Mouse (Mus musculus) MEL (cell line): Measurements from ENCODE around the gene Mpeg1. TPM values are rescaled to one million over a fixed set of nuclear protein-coding genes. Genes with fewer than 3 reads are reported as not detected.

Source experiments
- DNase-seq: peaks from one replicate; pipeline ENCODE4 v3.0.0; 2011; ENCODE audit warnings: low read depth, low spot score
- H3K27ac ChIP-seq: 2 replicates; pipeline ENCODE4 v1.5.1; 2012; ENCODE audit warnings: low read depth, mild to moderate bottlenecking, control low read depth, low read length, moderate library complexity; ENCODE audit not compliant: control insufficient read depth
- H3K27me3 ChIP-seq, 2 experiments: fragments of 150-350 bp in 1 of 2; sonication (generic) in 1 of 2; 2 replicates each; pipeline ENCODE4 v1.6.1; 2012; ENCODE audit warnings: low read length in 2 of 2, mild to moderate bottlenecking in 2 of 2, improper control_type of control experiment in 1 of 2, moderate library complexity in 1 of 2; ENCODE audit not compliant: insufficient read depth in 2 of 2, control insufficient read depth in 1 of 2
- H3K36me3 ChIP-seq, 2 experiments: 2 replicates each; pipeline ENCODE4 v1.6.1; 2012 to 2014; ENCODE audit warnings: low read length in 2 of 2, improper control_type of control experiment in 1 of 2, inconsistent platforms in 1 of 2, mild to moderate bottlenecking in 1 of 2; ENCODE audit not compliant: insufficient read depth in 2 of 2, control insufficient read depth in 1 of 2
- H3K4me1 ChIP-seq, 2 experiments: fragments of 150-350 bp in 1 of 2; sonication (generic) in 1 of 2; 2 replicates each; pipeline ENCODE4 v1.6.1; 2012; ENCODE audit warnings: low read length in 2 of 2, improper control_type of control experiment in 1 of 2, mild to moderate bottlenecking in 1 of 2; ENCODE audit not compliant: insufficient read depth in 2 of 2, control insufficient read depth in 1 of 2
- H3K4me3 ChIP-seq, 2 experiments: fragments of 150-350 bp in 1 of 2; sonication (generic) in 1 of 2; 2 replicates each; pipeline ENCODE4 v1.5.1; 2012; ENCODE audit warnings: low read depth in 2 of 2, low read length in 2 of 2, mild to moderate bottlenecking in 2 of 2, moderate library complexity in 2 of 2, control low read depth in 1 of 2, improper control_type of control experiment in 1 of 2; ENCODE audit not compliant: control insufficient read depth in 1 of 2, insufficient read depth in 1 of 2
- H3K79me2 ChIP-seq: 2 replicates; pipeline ENCODE4 v1.6.1; 2012; ENCODE audit warnings: mild to moderate bottlenecking, low read length, moderate library complexity; ENCODE audit not compliant: control insufficient read depth, poor library complexity, insufficient read depth
- H3K9ac ChIP-seq: 2 replicates; pipeline ENCODE4 v1.6.1; 2012; ENCODE audit warnings: low read depth, mild to moderate bottlenecking, control low read depth, low read length, moderate library complexity; ENCODE audit not compliant: control insufficient read depth, poor library complexity, severe bottlenecking
- H3K9me3 ChIP-seq: fragments of 150-350 bp; sonication (generic); replicated peaks from 2 replicates; pipeline ENCODE4 v1.6.1; 2012; ENCODE audit warnings: mild to moderate bottlenecking, low read length, improper control_type of control experiment, moderate library complexity; ENCODE audit not compliant: insufficient read depth
- CHD1 ChIP-seq: IDR thresholded peaks from 2 replicates; pipeline ENCODE4 v1.6.1; 2012; ENCODE audit warnings: low read depth, mild to moderate bottlenecking, inconsistent platforms, low read length, improper control_type of control experiment
- CTCF ChIP-seq, 3 experiments: IDR thresholded peaks in 2 of 3; conservative IDR thresholded peaks in 1 of 3; 2 replicates each; pipeline ENCODE4 v1.5.1; 2011 to 2012; ENCODE audit warnings: low read length in 3 of 3, low read depth in 2 of 3, mild to moderate bottlenecking in 2 of 3, improper control_type of control experiment in 1 of 3, inconsistent platforms in 1 of 3, mixed read lengths in 1 of 3, moderate library complexity in 1 of 3; ENCODE audit not compliant: control insufficient read depth in 1 of 3, insufficient read depth in 1 of 3, poor library complexity in 1 of 3, severe bottlenecking in 1 of 3
- ETS1 ChIP-seq: IDR thresholded peaks from 2 replicates; pipeline ENCODE4 v1.6.1; 2012; ENCODE audit warnings: low read depth, mild to moderate bottlenecking, inconsistent platforms, low read length, improper control_type of control experiment, moderate library complexity
- HCFC1 ChIP-seq: IDR thresholded peaks from 2 replicates; pipeline ENCODE4 v1.6.1; 2012; ENCODE audit warnings: low read depth, mild to moderate bottlenecking, inconsistent platforms, low read length, improper control_type of control experiment, moderate library complexity
- JUND ChIP-seq: IDR thresholded peaks from 2 replicates; pipeline ENCODE4 v1.6.1; 2011; ENCODE audit warnings: low read depth, mild to moderate bottlenecking, improper control_type of control experiment, low read length
- KAT2A ChIP-seq: conservative IDR thresholded peaks from 2 replicates; pipeline ENCODE4 v1.6.1; 2012; ENCODE audit warnings: low read depth, low read length, improper control_type of control experiment, inconsistent platforms
- MAX ChIP-seq: IDR thresholded peaks from 2 replicates; pipeline ENCODE4 v1.6.1; 2011; ENCODE audit warnings: low read length, improper control_type of control experiment
- MAZ ChIP-seq: IDR thresholded peaks from 2 replicates; pipeline ENCODE4 v1.6.1; 2012; ENCODE audit warnings: low read depth, mild to moderate bottlenecking, inconsistent platforms, low read length, improper control_type of control experiment
- MXI1 ChIP-seq: IDR thresholded peaks from 2 replicates; pipeline ENCODE4 v1.6.1; 2011; ENCODE audit warnings: mild to moderate bottlenecking, low read depth, low read length, improper control_type of control experiment
- MYC ChIP-seq: IDR thresholded peaks from 2 replicates; pipeline ENCODE4 v1.6.1; 2011; ENCODE audit warnings: low read depth, mild to moderate bottlenecking, low read length, improper control_type of control experiment, moderate library complexity
- NELFE ChIP-seq: IDR thresholded peaks from 2 replicates; pipeline ENCODE4 v1.6.1; 2011; ENCODE audit warnings: low read depth, low read length, improper control_type of control experiment
- RAD21 ChIP-seq: IDR thresholded peaks from 2 replicates; pipeline ENCODE4 v1.6.1; 2011; ENCODE audit warnings: mild to moderate bottlenecking, low read depth, low read length, improper control_type of control experiment
- SIN3A ChIP-seq: IDR thresholded peaks from 2 replicates; pipeline ENCODE4 v1.6.1; 2012; ENCODE audit warnings: low read length, improper control_type of control experiment, inconsistent platforms
- TAL1 ChIP-seq: IDR thresholded peaks from 2 replicates; pipeline ENCODE4 v1.6.1; 2012; ENCODE audit warnings: mild to moderate bottlenecking, inconsistent platforms, low read length, moderate library complexity, mixed read lengths
- TBP ChIP-seq: IDR thresholded peaks from 2 replicates; pipeline ENCODE4 v1.8.0; 2011; ENCODE audit warnings: low read depth, low read length, improper control_type of control experiment
- TCF12 ChIP-seq: IDR thresholded peaks from 2 replicates; pipeline ENCODE4 v1.6.1; 2014; ENCODE audit warnings: low read depth, mild to moderate bottlenecking, inconsistent platforms, low read length, improper control_type of control experiment, moderate library complexity
- UBTF ChIP-seq: IDR thresholded peaks from 2 replicates; pipeline ENCODE4 v1.6.1; 2012; ENCODE audit warnings: low read depth, mild to moderate bottlenecking, inconsistent platforms, low read length, improper control_type of control experiment, moderate library complexity, borderline replicate concordance; ENCODE audit not compliant: insufficient read depth
- USF1 ChIP-seq: IDR thresholded peaks from 2 replicates; pipeline ENCODE4 v1.6.1; 2014; ENCODE audit warnings: low read depth, mild to moderate bottlenecking, inconsistent platforms, low read length, improper control_type of control experiment, moderate library complexity
- ZNF384 ChIP-seq: IDR thresholded peaks from 2 replicates; pipeline ENCODE4 v1.6.1; 2012; ENCODE audit warnings: low read depth, mild to moderate bottlenecking, inconsistent platforms, low read length, improper control_type of control experiment
- polyA plus RNA-seq, 2 experiments: library from polyadenylated mRNA; stranded (reverse) in 1 of 2; unstranded in 1 of 2; fragments of >175 nt in 1 of 2; fragments of >200 nt in 1 of 2; gene quantifications; 2 replicates each; pipeline versions ENCODE4 v1.2.1 to v1.2.4; 2012; ENCODE audit warnings: low replicate concordance in 2 of 2, low read depth in 1 of 2; ENCODE audit not compliant: insufficient read length in 2 of 2, insufficient read depth in 1 of 2, missing spikeins in 1 of 2
- total RNA-seq: library from RNA; depleted of rRNA; stranded (reverse); fragments of 300-350 nt; gene quantifications from 2 replicates; pipeline ENCODE4 v1.2.3, GENCODE M21; 2012

Gene Mpeg1
- total and polyA plus RNA-seq, 3 experiments: 0.07 TPM; not detected in 2

GRCm38 (mm10) chr19:12485223-12485622 lies 24.6 kb downstream of the Mpeg1 start:
- Histone ChIP-seq H3K79me2 (no peaks in the 10 kb centered on the region), H3K4me1 (peaks cover 0 to 10% of the 10 kb centered on the region in 2 experiments; a peak in 2 of 4 replicates), H3K9ac (no peak overlapping the region), H3K9me3 (no peaks in the 10 kb centered on the region), H3K27me3 (no peaks in the 10 kb centered on the region), H3K36me3 (peaks cover 0 to 3% of the 10 kb centered on the region in 2 experiments; a peak in 2 of 4 replicates), H3K27ac (no peak overlapping the region), H3K4me3 (no peak overlapping the region)
- TF ChIP-seq UBTF (no peak), KAT2A (no peak), MAX (no peak), SIN3A (no peak), TAL1 (no peak), CTCF (IDR thresholded peaks at IDR 0.05 in 2 of 3, conservative IDR thresholded peaks at IDR 0.05 in 1 of 3; ENCODE audit: control insufficient read depth in 1 of 3, insufficient read depth in 1 of 3, low read depth in 2 of 3, low read length in 3 of 3, poor library complexity in 1 of 3, severe bottlenecking in 1 of 3) (no peak), CHD1 (no peak), TBP (no peak), MAZ (no peak), HCFC1 (no peak), JUND (no peak)
- no peak for DNase-seq

- no peak for DNase-seq
- Histone ChIP-seq H3K9ac (no peak overlapping the region), H3K27me3 (no peaks in the 10 kb centered on the region), H3K4me3 (no peak overlapping the region), H3K79me2 (no peaks in the 10 kb centered on the region), H3K36me3 (peaks cover 0 to 3% of the 10 kb centered on the region in 2 experiments; a peak in 2 of 4 replicates), H3K27ac (no peak overlapping the region), H3K4me1 (peaks cover 0 to 10% of the 10 kb centered on the region in 2 experiments; a peak in 2 of 4 replicates), H3K9me3 (no peaks in the 10 kb centered on the region)
- no peak for TF ChIP-seq JUND
- TF ChIP-seq RAD21: no peak
- no peak for TF ChIP-seq ZNF384
- TF ChIP-seq CHD1: no peak
- no peak for TF ChIP-seq UBTF
- TF ChIP-seq CTCF (IDR thresholded peaks at IDR 0.05 in 2 of 3, conservative IDR thresholded peaks at IDR 0.05 in 1 of 3; ENCODE audit: control insufficient read depth in 1 of 3, insufficient read depth in 1 of 3, low read depth in 2 of 3, low read length in 3 of 3, poor library complexity in 1 of 3, severe bottlenecking in 1 of 3): no peak
- no peak for TF ChIP-seq HCFC1
- no peak for TF ChIP-seq USF1
- TF ChIP-seq SIN3A: no peak
- TF ChIP-seq MYC: no peak
- TF ChIP-seq ETS1: no peak
- no peak for TF ChIP-seq TCF12
- no peak for TF ChIP-seq NELFE
- no peak for TF ChIP-seq TBP
- no peak for TF ChIP-seq MXI1
Observed at GRCm38 (mm10) chr19:12485631-12486030, 25.1 kb downstream of the Mpeg1 start.
